Mouse (Mus musculus): ENCODE measurements at regions not wholly inside any gene's neighbourhood (a gene's known extent, or its start where the extent isn't known, plus 50 kb on each side); places are given as distances from the start of the nearest gene placed in this dataset.

- peak; percentile 28; the same call in 1 of the 2 replicates for TF ChIP-seq CTCF (IDR thresholded peaks at IDR 0.05; ENCODE audit: borderline replicate concordance, extremely low read depth, insufficient read depth, insufficient read length)
- no peak for TF ChIP-seq POLR2A (IDR thresholded peaks at IDR 0.05; ENCODE audit: borderline replicate concordance, extremely low read depth, insufficient read depth, insufficient read length, poor library complexity, severe bottlenecking)
Observed at GRCm38 (mm10) chr2:83337364-83337763, 306.9 kb upstream of the Zc3h15 start.
